In the genomic region with DNA sequence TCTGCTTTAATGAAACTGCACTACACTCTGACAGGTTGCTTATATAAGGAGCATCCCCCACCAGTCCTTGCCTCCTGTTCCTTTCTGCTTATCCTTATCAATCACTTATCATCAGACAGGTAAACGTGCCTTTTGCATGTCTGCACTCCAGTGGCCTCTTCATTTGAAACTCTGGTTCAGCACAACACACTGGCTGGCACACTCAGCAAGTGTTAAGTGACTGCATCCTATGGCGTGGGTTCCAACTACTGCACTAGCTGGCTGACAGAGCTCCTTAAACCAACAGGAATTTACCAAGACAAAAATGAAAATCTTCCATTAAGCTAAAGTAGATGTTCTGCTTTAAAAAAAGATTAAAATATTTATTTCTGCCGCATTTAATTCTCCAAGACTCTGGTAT, we compare ENCODE assay signal across 15 mouse cellular contexts.
"Had no signal": no experiment of that assay in that cellular context is flagged by ENCODE, and none has a peak within 500 bp of the region (broad histone marks: within the 10 kb centered on the region; RNA-seq: fewer than 3 reads in every experiment).

No protein-coding gene starts in this region.

- ATAC-seq: liver, embryonic 12.5 days; midbrain, embryonic 13.5 days; midbrain, embryonic 16.5 days had no signal

- DNase-seq: kidney, adult 18-20 months; kidney, adult 9 months; kidney, postnatal 14 days; kidney, postnatal 4 days; liver; lung, adult 18-20 months; lung, postnatal 10 days; lung, postnatal 36 days; retina, postnatal 1 day; right cerebral cortex, postnatal 25 days; thymus, adult 18-20 months; thymus, postnatal 36 days had no signal
